Mouse (Mus musculus): Measurements from ENCODE around the gene Ltbp2.

- TF ChIP-seq CTCF (IDR thresholded peaks at IDR 0.05; ENCODE audit: extremely low read depth, insufficient read length, insufficient replicate concordance, low read depth, low read length) (no peak), POLR2A (IDR thresholded peaks at IDR 0.05; ENCODE audit: low read depth, low read length) (no peak)
Measured at GRCm38 (mm10) chr12:84847882-84848281, 28.4 kb downstream of the Ltbp2 start.

Data from small intestine, adult 2 months (tissue).